Mouse (Mus musculus): Measurements from ENCODE around the gene Cacna1i. TPM values are rescaled to one million over a fixed set of nuclear protein-coding genes. Genes with fewer than 3 reads are reported as not detected.

The Cacna1i gene
- polyA plus RNA-seq, 1 experiment from 2014 or later = not detected

DNA sequence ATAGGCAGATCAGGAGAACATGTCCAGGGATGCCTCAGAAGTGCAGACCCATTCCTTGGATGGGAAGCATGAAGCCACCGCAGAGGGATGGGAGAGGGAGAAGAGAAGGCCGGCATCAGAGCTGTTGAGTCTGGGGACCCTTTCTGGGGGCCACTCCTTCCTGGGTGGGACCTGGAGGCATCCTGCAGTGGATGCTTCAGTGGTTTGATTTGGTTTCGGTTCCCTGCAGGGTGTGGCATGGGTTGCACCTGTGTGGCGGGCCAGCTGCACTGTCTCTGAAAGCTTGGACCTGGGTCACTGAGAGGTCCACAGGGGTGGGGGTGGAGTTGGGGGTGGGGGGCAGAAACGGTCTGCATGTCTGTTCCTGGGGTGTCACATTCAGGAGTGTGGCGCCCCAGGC, 32.9 kb downstream of the Cacna1i start:
- H3K4me3 ChIP-seq (replicated peaks; ENCODE audit: low read depth, low read length) = no peak overlapping the region
- WGBS = 65% methylated on average over 6 of the region's 6 CpGs
- DNase-seq (ENCODE audit: low spot score) = no peak

DNA sequence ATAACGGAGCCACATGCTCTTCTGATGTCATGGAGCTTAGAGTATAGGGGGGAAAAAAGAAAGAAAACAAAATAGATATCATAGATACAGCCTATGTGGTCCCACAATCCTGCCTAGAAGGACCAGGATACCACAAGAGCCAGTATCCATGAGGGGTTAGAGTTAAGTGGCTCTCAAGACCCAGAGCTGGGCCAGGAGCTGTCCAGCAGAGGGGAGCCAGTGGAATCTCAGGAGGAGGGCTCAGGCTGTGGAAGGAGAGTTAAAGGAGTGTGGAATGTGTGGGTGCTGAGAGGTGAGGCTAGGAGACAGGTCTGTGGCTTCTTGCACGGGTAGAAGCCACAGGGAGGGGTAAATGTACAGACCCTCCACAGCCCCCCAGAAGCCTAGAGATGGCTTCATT, 38.2 kb downstream of the Cacna1i start:
- no peak overlapping the region for H3K4me3 ChIP-seq (replicated peaks; ENCODE audit: low read depth, low read length)
- no peaks in the 10 kb centered on the region for H3K36me3 ChIP-seq (ENCODE audit: insufficient read depth, low read length)
- H3K4me1 ChIP-seq (replicated peaks; ENCODE audit: insufficient read depth, low read length) = no peaks in the 10 kb centered on the region
- ATAC-seq (replicated peaks; ENCODE audit: low FRiP score, low read depth) = no peak
- H3K9me3 ChIP-seq (replicated peaks; ENCODE audit: low read length) = no peaks in the 10 kb centered on the region
- TF ChIP-seq CTCF (IDR thresholded peaks at IDR 0.05; ENCODE audit: low read depth) = no peak
- no peak overlapping the region for H3K9ac ChIP-seq (ENCODE audit: low read depth, low read length)
- H3K27me3 ChIP-seq (ENCODE audit: insufficient read depth, low read length) = no peaks in the 10 kb centered on the region
- DNase-seq (ENCODE audit: low spot score) = peak; percentile 34
- 51% methylated on average over 2 of the region's 2 CpGs for WGBS
- H3K4me2 ChIP-seq (ENCODE audit: low read length) = no peak overlapping the region
- H3K27ac ChIP-seq = no peak overlapping the region

More for the DNA sequence above, 32.9 kb downstream of the Cacna1i start:
- ATAC-seq (replicated peaks; ENCODE audit: low FRiP score, low read depth) = no peak; the same call in 1 of the 2 replicates
- Histone ChIP-seq H3K36me3 (ENCODE audit: insufficient read depth, low read length) (no peaks in the 10 kb centered on the region), H3K27ac (no peak overlapping the region), H3K9ac (ENCODE audit: low read depth, low read length) (no peak overlapping the region), H3K4me2 (ENCODE audit: low read length) (no peak overlapping the region), H3K4me1 (replicated peaks; ENCODE audit: insufficient read depth, low read length) (no peaks in the 10 kb centered on the region), H3K9me3 (replicated peaks; ENCODE audit: low read length) (no peaks in the 10 kb centered on the region), H3K27me3 (ENCODE audit: insufficient read depth, low read length) (no peaks in the 10 kb centered on the region)
- TF ChIP-seq CTCF (IDR thresholded peaks at IDR 0.05; ENCODE audit: low read depth) = no peak

DNA sequence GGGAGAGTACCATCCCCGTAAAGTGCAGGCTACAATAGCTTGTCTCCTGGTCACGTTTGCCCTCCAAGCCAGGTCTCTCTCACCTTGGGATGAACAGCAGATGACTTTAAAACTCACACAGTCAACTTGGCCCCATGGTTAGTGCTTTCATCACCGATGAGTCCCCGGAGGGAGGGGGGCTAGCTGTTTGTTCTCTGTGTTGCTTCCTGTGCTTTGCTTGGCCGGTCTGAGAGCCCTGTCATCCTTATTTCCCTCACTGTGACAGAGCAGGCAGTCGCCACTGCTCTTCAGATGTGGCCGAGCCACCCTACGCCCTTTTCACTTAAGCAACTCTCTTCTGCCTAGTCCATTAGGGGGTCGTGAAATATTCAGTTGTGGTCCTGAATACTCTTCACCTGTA, 38.7 kb downstream of the Cacna1i start:
- ATAC-seq (replicated peaks; ENCODE audit: low FRiP score, low read depth) (no peak), DNase-seq (ENCODE audit: low spot score) (no peak)
- no peak overlapping the region for H3K4me2 ChIP-seq (ENCODE audit: low read length)
- H3K4me3 ChIP-seq (replicated peaks; ENCODE audit: low read depth, low read length) = no peak overlapping the region
- no peaks in the 10 kb centered on the region for H3K27me3 ChIP-seq (ENCODE audit: insufficient read depth, low read length)
- WGBS = 61% methylated on average over 9 of the region's 9 CpGs
- no peaks in the 10 kb centered on the region for H3K9me3 ChIP-seq (replicated peaks; ENCODE audit: low read length)
- TF ChIP-seq CTCF (IDR thresholded peaks at IDR 0.05; ENCODE audit: low read depth) = no peak
- no peaks in the 10 kb centered on the region for H3K36me3 ChIP-seq (ENCODE audit: insufficient read depth, low read length)
- no peak overlapping the region for H3K9ac ChIP-seq (ENCODE audit: low read depth, low read length)
- no peak overlapping the region for H3K27ac ChIP-seq
- no peaks in the 10 kb centered on the region for H3K4me1 ChIP-seq (replicated peaks; ENCODE audit: insufficient read depth, low read length)

DNA sequence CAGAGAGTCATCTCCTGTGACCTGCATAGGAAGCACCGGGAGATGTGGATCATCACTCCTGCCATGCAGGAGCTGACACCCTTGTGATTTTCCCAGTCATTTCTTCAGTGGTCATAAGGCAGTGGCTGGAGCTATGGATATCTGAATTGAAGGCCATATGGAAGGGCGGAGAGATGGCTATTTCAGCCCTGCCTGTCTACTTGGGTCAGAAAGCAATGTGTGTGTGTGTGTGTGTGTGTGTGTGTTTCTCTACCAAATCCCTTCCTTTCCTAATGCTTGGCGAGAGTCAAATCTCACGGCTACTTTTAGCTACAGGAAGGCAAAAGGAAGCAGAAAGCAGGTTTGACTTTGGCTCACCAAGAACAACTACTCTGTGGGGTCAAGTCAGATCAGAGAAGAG, 39.9 kb downstream of the Cacna1i start:
- Histone ChIP-seq H3K27me3 (ENCODE audit: insufficient read depth, low read length) (no peaks in the 10 kb centered on the region), H3K9ac (ENCODE audit: low read depth, low read length) (no peak overlapping the region), H3K36me3 (ENCODE audit: insufficient read depth, low read length) (no peaks in the 10 kb centered on the region), H3K4me1 (replicated peaks; ENCODE audit: insufficient read depth, low read length) (no peaks in the 10 kb centered on the region), H3K4me3 (replicated peaks; ENCODE audit: low read depth, low read length) (no peak overlapping the region), H3K4me2 (ENCODE audit: low read length) (no peak overlapping the region), H3K9me3 (replicated peaks; ENCODE audit: low read length) (no peaks in the 10 kb centered on the region), H3K27ac (no peak overlapping the region)
- DNase-seq (ENCODE audit: low spot score) = no peak
- TF ChIP-seq CTCF (IDR thresholded peaks at IDR 0.05; ENCODE audit: low read depth) = no peak
- WGBS = 80% methylated on average over 4 of the region's 4 CpGs
- ATAC-seq (replicated peaks; ENCODE audit: low FRiP score, low read depth) = no peak

DNA sequence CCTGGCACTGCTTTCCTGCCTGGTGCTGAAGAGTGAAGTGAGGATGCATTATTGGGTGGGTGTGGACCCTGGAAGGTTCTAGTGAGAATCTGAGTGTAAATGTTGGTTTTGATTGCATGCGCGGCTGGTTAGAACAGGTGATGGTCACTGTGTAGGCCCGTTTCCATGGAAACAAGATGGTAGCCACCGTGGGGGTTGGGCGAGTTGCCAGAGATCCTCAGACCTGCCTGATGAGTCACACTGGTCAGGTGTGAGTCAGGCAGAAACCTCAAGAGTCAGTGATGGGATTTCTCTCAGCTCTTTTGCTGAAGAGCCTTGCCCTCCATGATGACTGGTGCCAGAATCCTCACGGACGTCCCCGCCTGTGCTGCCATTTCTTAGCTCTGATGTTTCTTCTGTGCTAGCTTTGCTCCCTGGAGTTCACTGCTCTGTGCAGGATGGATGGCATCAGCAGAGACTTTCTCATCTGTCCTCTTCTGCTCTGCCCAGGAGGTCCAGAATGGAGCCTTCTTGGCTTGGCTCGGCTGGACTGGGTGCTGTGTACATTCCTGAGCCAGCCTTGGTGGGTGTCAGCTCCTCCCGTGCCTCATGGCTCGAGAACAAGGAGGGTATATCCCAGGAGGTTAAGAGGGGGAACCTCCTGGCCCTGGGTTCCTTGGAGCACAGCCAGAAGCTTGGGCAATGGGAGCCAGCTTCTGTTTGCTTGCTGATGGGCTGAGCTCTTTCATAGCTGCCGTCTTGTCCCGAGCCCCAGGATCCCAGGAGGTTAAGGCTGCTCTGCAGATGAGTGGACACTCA, 40.9 kb downstream of the Cacna1i start:
- Histone ChIP-seq H3K4me2 (ENCODE audit: low read length) (no peak overlapping the region), H3K9ac (ENCODE audit: low read depth, low read length) (no peak overlapping the region), H3K9me3 (replicated peaks; ENCODE audit: low read length) (no peaks in the 10 kb centered on the region), H3K4me3 (replicated peaks; ENCODE audit: low read depth, low read length) (no peak overlapping the region), H3K36me3 (ENCODE audit: insufficient read depth, low read length) (no peaks in the 10 kb centered on the region), H3K27ac (no peak overlapping the region), H3K27me3 (ENCODE audit: insufficient read depth, low read length) (no peaks in the 10 kb centered on the region), H3K4me1 (replicated peaks; ENCODE audit: insufficient read depth, low read length) (no peaks in the 10 kb centered on the region)
- TF ChIP-seq CTCF (IDR thresholded peaks at IDR 0.05; ENCODE audit: low read depth) = no peak
- ATAC-seq (replicated peaks; ENCODE audit: low FRiP score, low read depth) (no peak), DNase-seq (ENCODE audit: low spot score) (no peak)
- WGBS = 86% methylated on average over 13 of the region's 13 CpGs

DNA sequence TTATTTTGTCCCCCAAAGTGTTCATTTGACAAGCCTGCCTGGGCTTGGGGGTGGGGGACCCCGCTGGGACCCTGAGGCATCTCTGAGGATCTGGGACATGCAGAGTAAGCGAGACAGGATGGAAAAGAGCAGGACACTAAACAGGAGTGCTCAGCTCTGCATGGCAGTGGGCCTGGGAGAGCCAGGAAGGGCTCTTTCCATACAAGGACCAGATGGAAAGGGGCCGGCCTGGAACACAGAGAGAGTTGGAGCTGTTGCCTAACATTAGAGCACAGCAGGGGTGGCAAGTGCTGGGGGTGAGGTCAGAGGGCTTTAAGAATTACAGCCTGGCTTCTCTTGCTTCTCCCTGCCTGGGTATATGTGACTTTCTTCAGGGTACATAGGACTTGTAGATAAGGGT, 43.2 kb downstream of the Cacna1i start:
- H3K27ac ChIP-seq = no peak overlapping the region
- H3K4me1 ChIP-seq (replicated peaks; ENCODE audit: insufficient read depth, low read length) = no peaks in the 10 kb centered on the region
- DNase-seq (ENCODE audit: low spot score) (no peak), ATAC-seq (replicated peaks; ENCODE audit: low FRiP score, low read depth) (no peak)
- H3K9me3 ChIP-seq (replicated peaks; ENCODE audit: low read length) = no peaks in the 10 kb centered on the region
- no peak overlapping the region for H3K9ac ChIP-seq (ENCODE audit: low read depth, low read length)
- 65% methylated on average over 3 of the region's 3 CpGs for WGBS
- no peak overlapping the region for H3K4me3 ChIP-seq (replicated peaks; ENCODE audit: low read depth, low read length)
- no peak for TF ChIP-seq CTCF (IDR thresholded peaks at IDR 0.05; ENCODE audit: low read depth)
- H3K36me3 ChIP-seq (ENCODE audit: insufficient read depth, low read length) = no peaks in the 10 kb centered on the region
- H3K4me2 ChIP-seq (ENCODE audit: low read length) = no peak overlapping the region
- no peaks in the 10 kb centered on the region for H3K27me3 ChIP-seq (ENCODE audit: insufficient read depth, low read length)

DNA sequence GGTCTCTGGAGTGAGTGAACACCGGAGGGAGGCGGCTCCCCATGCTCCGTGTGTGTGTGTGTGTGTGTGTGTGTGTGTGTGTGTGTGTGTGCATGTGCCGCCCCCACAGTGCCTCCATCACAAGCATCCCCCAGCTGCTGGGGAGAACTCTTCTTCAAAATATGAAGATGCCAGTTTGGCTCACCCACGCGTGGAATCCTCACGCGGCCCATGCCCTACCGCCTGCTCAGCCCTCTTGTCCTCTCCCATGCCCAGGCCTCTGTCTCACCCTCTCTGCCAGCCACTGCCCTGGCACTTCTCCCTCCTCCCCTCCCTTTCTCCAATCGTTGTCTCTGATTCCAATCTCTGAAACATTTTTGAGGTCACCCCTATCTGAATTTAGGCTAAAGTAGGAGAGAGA, 47.7 kb downstream of the Cacna1i start:
- H3K4me1 ChIP-seq (replicated peaks; ENCODE audit: insufficient read depth, low read length) = no peaks in the 10 kb centered on the region
- DNase-seq (ENCODE audit: low spot score) (no peak), ATAC-seq (replicated peaks; ENCODE audit: low FRiP score, low read depth) (no peak)
- 78% methylated on average over 10 of the region's 10 CpGs for WGBS
- no peak overlapping the region for H3K9ac ChIP-seq (ENCODE audit: low read depth, low read length)
- no peak for TF ChIP-seq CTCF (IDR thresholded peaks at IDR 0.05; ENCODE audit: low read depth)
- H3K9me3 ChIP-seq (replicated peaks; ENCODE audit: low read length) = no peaks in the 10 kb centered on the region
- no peaks in the 10 kb centered on the region for H3K36me3 ChIP-seq (ENCODE audit: insufficient read depth, low read length)
- no peaks in the 10 kb centered on the region for H3K27me3 ChIP-seq (ENCODE audit: insufficient read depth, low read length)
- no peak overlapping the region for H3K4me2 ChIP-seq (ENCODE audit: low read length)
- no peak overlapping the region for H3K27ac ChIP-seq
- no peak overlapping the region for H3K4me3 ChIP-seq (replicated peaks; ENCODE audit: low read depth, low read length)
